Mouse (Mus musculus): ENCODE data around the gene Kcnh3.

Gene Kcnh3

GRCm38 (mm10) chr15:99224208-99224911 is at the start of gene Kcnh3:
Kcnh3 (plus strand) TSS chr15:99224861.
- DNase-seq (ENCODE audit: extremely low read depth, insufficient read length, low spot score), result no peak

GRCm38 (mm10) chr15:99179639-99180038 is 45.0 kb upstream of the Kcnh3 start:
- DNase-seq (ENCODE audit: extremely low read depth, insufficient read length, low spot score), result no peak

GRCm38 (mm10) chr15:99184217-99184914 is 40.3 kb upstream of the Kcnh3 start:
- no peak for DNase-seq (ENCODE audit: extremely low read depth, insufficient read length, low spot score)

- DNase-seq (ENCODE audit: extremely low read depth, insufficient read length, low spot score), result no peak
These were observed 30.3 kb upstream of the Kcnh3 start for GRCm38 (mm10) chr15:99194358-99194757.

- DNase-seq (ENCODE audit: extremely low read depth, insufficient read length, low spot score), result no peak
These were observed 29.6 kb upstream of the Kcnh3 start for GRCm38 (mm10) chr15:99195043-99195442.

GRCm38 (mm10) chr15:99198761-99199160 is 25.9 kb upstream of the Kcnh3 start:
- no peak for DNase-seq (ENCODE audit: extremely low read depth, insufficient read length, low spot score)

- no peak for DNase-seq (ENCODE audit: extremely low read depth, insufficient read length, low spot score)
These were observed 18.7 kb upstream of the Kcnh3 start for GRCm38 (mm10) chr15:99205959-99206358.

GRCm38 (mm10) chr15:99213183-99213582 is 11.5 kb upstream of the Kcnh3 start:
- DNase-seq (ENCODE audit: extremely low read depth, insufficient read length, low spot score), result no peak

- DNase-seq (ENCODE audit: extremely low read depth, insufficient read length, low spot score), result peak; percentile 32
These were observed 9.7 kb upstream of the Kcnh3 start for GRCm38 (mm10) chr15:99214941-99215340.

DNA sequence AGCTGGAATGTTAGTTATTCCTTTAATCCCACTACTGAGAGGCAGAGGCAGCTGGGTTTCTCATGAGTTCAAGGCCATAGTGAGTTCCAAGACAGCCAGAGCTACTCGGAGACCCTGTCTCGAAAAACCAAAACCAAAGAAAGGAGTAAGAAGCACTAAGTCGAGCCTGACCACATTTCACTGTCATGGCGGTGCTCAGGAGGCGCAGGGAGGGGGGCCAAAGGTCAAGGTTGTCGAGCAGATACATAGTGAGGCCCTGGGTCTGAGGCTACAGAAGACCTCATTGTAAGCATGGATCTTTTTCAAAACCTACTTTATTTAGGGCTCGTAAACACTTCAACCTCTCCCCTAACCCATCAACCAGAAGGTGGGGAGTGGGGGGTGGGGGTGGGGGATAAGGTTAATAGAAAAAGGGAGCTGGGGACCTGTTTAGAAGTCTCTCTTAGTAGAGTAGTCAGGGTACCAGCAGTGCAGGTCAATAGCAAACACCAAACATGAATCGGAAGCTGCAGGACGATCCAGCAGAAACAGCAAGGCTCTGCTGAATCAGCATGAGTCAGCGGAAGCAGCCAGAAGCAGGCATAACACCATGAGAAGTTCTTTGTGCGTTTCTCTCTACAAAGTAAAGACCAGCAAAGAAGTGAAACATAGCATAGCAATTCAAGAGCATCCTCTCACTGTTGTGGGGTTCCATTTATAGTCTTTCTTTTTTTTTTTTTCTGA is 8.8 kb upstream of the Kcnh3 start:
- no peak for DNase-seq (ENCODE audit: extremely low read depth, insufficient read length, low spot score)

- DNase-seq (ENCODE audit: extremely low read depth, insufficient read length, low spot score), result no peak
These were observed 7.0 kb upstream of the Kcnh3 start for GRCm38 (mm10) chr15:99217630-99218029.

GRCm38 (mm10) chr15:99221315-99221952 is 3.2 kb upstream of the Kcnh3 start:
- no peak for DNase-seq (ENCODE audit: extremely low read depth, insufficient read length, low spot score)

DNA sequence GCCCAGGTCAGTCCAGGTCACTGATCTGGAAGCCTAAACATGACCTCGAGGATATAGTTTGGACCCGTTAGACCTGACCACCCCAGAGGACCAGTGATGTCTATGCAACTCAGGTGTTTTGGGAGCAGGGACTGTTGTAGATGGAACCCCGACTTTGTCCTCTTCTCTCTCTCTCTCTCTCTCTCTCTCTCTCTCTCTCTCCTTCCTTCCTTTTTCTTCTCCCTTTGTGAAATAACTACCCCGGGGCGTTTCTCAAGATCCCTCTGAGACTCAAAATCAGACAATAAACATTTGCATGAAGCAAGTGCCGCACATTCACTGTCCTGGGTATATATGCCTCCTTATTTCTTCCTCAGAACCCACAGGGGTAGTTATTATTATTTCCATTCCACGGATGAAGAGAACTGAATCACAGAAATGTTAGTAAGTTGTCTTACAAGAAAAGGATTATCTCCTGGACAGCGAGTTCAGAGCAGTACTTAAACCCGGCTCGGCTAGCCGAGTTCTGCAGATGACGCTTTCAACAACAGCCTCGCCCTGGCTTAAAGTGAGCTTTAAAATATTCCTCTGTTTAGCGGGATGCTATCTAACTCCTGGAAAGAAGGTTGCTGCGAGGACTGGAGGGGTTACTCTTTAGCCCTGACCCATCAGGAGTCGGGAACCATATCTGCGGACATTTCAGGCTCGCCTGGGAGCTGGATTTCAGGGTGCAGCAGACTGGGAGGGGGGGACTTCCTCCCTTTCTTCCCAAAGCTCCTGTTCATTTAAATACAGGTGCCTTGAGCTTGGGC is 1.7 kb upstream of the Kcnh3 start:
- no peak for DNase-seq (ENCODE audit: extremely low read depth, insufficient read length, low spot score)

DNA sequence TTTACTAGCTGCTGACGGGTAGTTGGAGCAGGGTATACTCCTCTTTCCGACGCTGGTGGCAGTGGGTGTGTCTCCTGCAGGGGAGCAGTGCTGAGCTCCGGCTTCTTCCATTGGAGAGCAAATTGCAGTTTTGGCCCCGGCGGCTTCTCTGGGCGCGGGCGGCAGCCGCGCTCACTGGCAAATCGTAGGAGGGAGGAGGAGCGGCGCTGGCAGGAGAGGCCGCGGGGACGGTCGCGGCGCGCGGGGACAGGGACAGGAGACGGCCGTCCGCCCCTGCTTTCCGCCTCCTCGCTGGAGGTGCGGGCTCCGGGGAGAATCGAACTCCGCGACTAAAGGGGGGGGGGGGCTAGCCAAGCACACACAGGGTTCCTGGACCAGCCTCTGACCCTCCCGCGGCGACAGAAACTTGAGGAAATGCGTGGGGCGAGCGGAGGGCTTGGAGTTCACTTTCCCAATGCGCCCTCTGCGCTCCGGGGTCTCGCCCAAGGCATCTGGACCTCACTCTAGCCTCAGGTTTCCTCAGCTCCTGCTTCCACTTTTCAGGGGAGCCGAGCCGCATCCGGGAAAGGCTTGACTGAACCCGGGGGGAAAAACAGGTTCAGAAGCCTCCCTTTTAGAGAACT is 965 bp upstream of the Kcnh3 start:
- no peak for DNase-seq (ENCODE audit: extremely low read depth, insufficient read length, low spot score)

DNA sequence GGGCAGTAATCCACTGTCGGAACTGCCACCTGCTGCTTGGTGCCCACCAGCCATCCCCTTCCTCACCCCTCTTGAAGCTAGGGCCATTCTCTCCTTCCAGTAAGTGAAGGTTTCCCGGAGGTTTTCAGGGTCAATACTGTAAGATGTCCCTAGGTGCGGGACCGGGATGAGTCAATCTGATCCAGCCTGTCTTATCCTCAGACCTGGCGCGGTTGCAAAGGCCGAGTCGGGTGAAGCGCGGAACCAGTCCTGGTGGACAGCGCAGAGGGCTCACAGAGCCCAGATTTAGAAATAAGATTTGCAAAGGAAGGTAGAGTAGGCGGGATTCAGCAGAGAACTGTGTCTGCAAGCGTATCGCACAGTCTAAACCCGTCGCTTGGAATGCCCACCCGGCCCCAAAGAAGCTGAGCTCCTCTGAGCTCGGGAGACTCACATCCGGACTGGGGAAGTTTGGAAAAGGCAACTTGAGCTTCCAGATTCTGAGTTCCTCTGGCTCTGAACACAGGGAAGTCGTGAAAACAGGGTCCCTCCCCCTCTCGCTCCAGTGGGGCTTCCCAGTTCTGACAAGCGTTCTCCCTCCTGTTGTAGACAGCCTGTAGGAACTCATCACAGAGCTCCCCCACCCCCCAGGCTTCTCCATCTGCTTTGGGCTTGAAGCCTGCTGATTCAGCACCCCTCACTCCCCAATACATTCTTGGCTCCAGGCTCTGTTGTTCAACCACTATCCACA is 585 bp downstream of the Kcnh3 start:
- no peak for DNase-seq (ENCODE audit: extremely low read depth, insufficient read length, low spot score)

DNA sequence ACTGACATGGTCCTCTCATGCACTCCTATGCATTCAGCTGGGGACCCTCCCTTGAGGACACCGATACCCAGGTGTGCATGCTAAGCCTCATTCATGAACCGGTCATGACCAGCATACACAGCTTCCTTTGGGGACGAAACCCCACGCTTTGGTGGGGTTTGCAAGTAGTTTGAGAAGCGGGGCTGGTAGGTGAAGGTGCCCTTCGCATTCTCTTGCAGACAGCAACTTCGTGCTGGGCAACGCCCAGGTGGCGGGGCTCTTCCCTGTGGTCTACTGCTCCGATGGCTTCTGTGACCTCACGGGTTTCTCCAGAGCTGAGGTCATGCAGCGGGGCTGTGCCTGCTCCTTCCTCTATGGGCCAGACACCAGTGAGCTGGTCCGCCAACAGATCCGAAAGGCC is 1.4 kb downstream of the Kcnh3 start:
- DNase-seq (ENCODE audit: extremely low read depth, insufficient read length, low spot score), result no peak

DNA sequence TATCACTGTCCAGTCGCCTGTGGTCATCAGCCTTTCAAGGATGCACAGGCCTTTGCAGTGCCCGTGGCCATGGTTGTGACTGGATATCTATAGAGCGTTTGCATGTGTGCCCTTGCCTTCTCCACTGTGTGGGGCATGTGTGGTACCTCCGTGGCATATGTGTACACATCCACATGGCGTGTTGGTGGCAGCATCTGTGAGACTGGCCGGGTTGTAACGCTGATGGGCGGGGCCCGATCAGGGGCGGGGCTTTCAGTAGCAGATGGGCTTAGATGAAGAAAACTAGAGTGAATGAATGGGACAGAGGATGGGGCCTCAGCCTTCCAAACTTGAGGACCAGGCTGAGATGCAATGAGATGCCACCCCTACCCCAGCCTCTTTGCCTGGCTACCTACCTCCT is 7.3 kb downstream of the Kcnh3 start:
- no peak for DNase-seq (ENCODE audit: extremely low read depth, insufficient read length, low spot score)

- DNase-seq (ENCODE audit: extremely low read depth, insufficient read length, low spot score), result no peak
These were observed 9.1 kb downstream of the Kcnh3 start for GRCm38 (mm10) chr15:99233719-99234118.

DNA sequence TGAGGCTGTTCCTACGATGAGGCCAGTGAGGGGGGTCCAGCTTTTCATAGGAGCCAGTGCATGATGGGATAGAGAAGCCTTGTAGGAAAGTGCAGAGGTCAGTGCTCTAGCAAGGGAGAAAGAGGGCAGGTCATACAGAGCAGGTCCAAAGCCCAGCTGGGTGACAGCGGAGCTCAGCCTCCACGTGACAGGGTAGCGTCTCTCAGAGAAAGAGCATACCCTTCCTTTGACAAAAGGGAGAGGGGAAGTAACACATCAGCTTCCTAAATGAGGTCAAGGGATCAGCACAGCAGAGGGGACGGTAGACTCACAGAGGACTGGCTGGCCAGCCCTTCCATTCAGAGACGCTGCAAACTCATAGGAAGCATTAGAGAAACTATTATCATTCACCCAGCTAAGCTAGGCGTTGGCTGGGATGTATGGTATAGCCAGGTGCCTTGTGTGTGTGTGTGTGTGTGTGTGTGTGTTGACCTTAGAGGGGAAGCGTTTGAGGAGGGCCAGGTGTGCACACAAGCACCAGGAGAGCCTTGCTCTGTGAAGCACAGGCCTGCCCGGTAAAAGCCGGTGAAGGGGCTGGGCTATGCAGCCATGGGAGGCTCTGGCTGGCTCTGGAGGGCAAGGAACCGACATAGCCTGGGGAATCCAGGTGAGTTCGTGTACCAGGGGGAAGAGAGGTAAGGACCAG is 9.8 kb downstream of the Kcnh3 start:
- DNase-seq (ENCODE audit: extremely low read depth, insufficient read length, low spot score), result no peak

All from 3134 (cell line).